Mouse (Mus musculus): ENCODE data around the gene Nutf2-ps1.
A peak's percentile ranks its signal among the peaks of the same experiment; 100 is the strongest.
"Not testable (repeated sequence)": the region's sequence is repeated elsewhere in the genome, so short reads cannot be mapped to it uniquely, and the experiment has no call there.

The Nutf2-ps1 gene

GRCm38 (mm10) chr19:53588968-53589367 lies at the start of gene Nutf2-ps1:
Gene Nutf2-ps1 (minus strand): TSS chr19:53589068.
- DNase-seq: not testable (repeated sequence)

- no peak for DNase-seq
Measured at GRCm38 (mm10) chr19:53638041-53638440, 49.2 kb upstream of the Nutf2-ps1 start.

GRCm38 (mm10) chr19:53621681-53622080 lies 32.8 kb upstream of the Nutf2-ps1 start:
- DNase-seq: no peak

GRCm38 (mm10) chr19:53608921-53609320 lies 20.1 kb upstream of the Nutf2-ps1 start:
- DNase-seq: peak; percentile 63 to 75

- no peak for DNase-seq
Measured at GRCm38 (mm10) chr19:53601363-53601655, 12.4 kb upstream of the Nutf2-ps1 start.

GRCm38 (mm10) chr19:53600549-53601362 lies 11.9 kb upstream of the Nutf2-ps1 start:
- DNase-seq: peak; percentile 83

- DNase-seq: peak; percentile 100
Measured at GRCm38 (mm10) chr19:53599757-53600539, 11.1 kb upstream of the Nutf2-ps1 start, which contains the start of gene Smc3. Gene Smc3 (plus strand): TSS chr19:53600398.

- DNase-seq: no peak
Measured at GRCm38 (mm10) chr19:53596723-53597474, 8.0 kb upstream of the Nutf2-ps1 start.

GRCm38 (mm10) chr19:53587686-53588085 lies 1.2 kb downstream of the Nutf2-ps1 start:
- not testable (repeated sequence) for DNase-seq

- DNase-seq: not testable (repeated sequence)
Measured at GRCm38 (mm10) chr19:53580271-53580670, 8.6 kb downstream of the Nutf2-ps1 start.

- peak; percentile 86 to 89 for DNase-seq
Measured at GRCm38 (mm10) chr19:53578597-53579252, 10.1 kb downstream of the Nutf2-ps1 start.

- DNase-seq: peak in 1 of 2 experiments; percentile 42
Measured at GRCm38 (mm10) chr19:53577025-53577800, 11.7 kb downstream of the Nutf2-ps1 start.

GRCm38 (mm10) chr19:53576061-53576460 lies 12.8 kb downstream of the Nutf2-ps1 start:
- no peak for DNase-seq

- DNase-seq: no peak
Measured at GRCm38 (mm10) chr19:53575296-53576010, 13.4 kb downstream of the Nutf2-ps1 start.

GRCm38 (mm10) chr19:53574546-53574945 lies 14.3 kb downstream of the Nutf2-ps1 start:
- no peak for DNase-seq

GRCm38 (mm10) chr19:53574131-53574530 lies 14.7 kb downstream of the Nutf2-ps1 start:
- no peak for DNase-seq

- no peak for DNase-seq
Measured at GRCm38 (mm10) chr19:53573151-53573550, 15.7 kb downstream of the Nutf2-ps1 start.

GRCm38 (mm10) chr19:53572607-53573006 lies 16.3 kb downstream of the Nutf2-ps1 start:
- DNase-seq: no peak

GRCm38 (mm10) chr19:53571501-53572428 lies 17.1 kb downstream of the Nutf2-ps1 start:
- DNase-seq: no peak

- no peak for DNase-seq
Measured at GRCm38 (mm10) chr19:53571056-53571455, 17.8 kb downstream of the Nutf2-ps1 start.
